Mouse (Mus musculus): Measurements from ENCODE around the gene Sirt4. TPM values are rescaled to one million over a fixed set of nuclear protein-coding genes. Genes with fewer than 3 reads are reported as not detected.
"Not testable (repeated sequence)": the region's sequence is repeated elsewhere in the genome, so short reads cannot be mapped to it uniquely, and the experiment has no call there.

Gene Sirt4
- polyA plus RNA-seq, 1 experiment: 86.3 TPM

DNA sequence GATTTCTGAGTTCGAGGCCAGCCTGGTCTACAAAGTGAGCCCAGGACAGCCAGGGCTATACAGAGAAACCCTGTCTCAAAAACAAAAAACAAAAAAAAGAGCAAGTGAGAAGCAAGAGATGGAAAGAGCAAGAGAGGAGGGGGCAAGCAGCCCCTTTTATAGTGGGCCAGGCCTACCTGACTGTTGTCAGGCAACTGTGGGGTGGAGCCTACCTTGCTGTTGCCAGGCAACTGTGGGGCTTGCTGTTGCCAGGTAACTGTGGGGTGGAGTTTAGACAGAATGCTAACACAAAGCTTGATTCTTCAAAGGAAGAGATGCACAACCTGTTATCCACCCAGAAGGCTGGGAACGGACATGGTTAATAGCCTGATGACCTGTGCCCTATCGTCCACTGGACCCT lies 11.1 kb upstream of the Sirt4 start:
- not testable (repeated sequence) for DNase-seq (ENCODE audit: extremely low spot score in 1 of 2, low spot score in 1 of 2)

GRCm38 (mm10) chr5:115493441-115493840 lies 8.9 kb upstream of the Sirt4 start:
- DNase-seq (ENCODE audit: extremely low spot score in 1 of 2, low spot score in 1 of 2): no peak

- no peak for DNase-seq (ENCODE audit: extremely low spot score in 1 of 2, low spot score in 1 of 2)
Observed at GRCm38 (mm10) chr5:115492711-115493335, 8.3 kb upstream of the Sirt4 start.

DNA sequence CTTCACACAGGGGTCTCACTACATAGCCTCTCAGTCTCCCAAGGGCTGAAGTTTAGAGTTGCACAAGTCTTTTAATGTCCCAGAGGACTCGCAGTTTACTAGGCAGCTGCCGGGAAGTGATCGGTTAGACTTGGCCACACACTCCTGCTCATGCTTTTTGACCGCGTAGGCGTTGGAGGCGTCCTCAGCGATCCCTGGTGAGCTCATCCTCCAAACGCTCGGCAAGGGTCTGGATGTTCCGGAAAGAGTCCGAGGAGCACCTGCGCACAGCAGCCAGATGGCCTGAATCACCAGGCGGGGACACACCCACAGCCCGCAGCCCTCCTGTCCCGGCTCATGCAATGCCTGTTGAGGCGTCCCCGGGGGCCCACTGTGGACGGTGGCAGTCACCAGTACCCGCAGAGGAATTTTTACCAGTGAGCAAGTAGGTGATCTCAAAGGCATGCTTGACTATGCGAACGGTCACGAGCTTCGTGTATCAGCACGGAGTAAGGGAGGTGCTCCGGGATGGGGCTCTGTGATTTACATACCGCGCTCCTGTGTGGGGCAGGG lies 7.3 kb upstream of the Sirt4 start:
- DNase-seq (ENCODE audit: extremely low spot score in 1 of 2, low spot score in 1 of 2): no peak

- DNase-seq (ENCODE audit: extremely low spot score in 1 of 2, low spot score in 1 of 2): no peak
Observed at GRCm38 (mm10) chr5:115491076-115491475, 6.6 kb upstream of the Sirt4 start.

DNA sequence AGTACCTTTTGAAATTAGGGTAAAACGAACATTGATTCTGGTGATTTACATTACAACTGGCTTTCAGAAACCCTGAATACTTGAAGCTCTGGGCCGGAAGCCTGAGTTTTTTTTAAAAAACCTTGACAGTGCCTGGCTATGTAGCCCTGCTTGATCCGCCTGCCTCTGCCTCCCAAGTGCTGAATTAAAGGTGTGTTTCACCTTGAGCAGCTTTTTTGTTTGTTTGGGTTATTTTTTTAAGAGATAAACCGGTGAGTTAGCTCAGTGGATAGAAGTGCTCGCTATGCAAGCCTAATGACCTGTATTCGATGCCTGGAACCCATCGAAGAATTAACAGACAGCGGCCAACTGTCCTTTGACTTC lies 6.1 kb upstream of the Sirt4 start:
- DNase-seq (ENCODE audit: extremely low spot score in 1 of 2, low spot score in 1 of 2): no peak

DNA sequence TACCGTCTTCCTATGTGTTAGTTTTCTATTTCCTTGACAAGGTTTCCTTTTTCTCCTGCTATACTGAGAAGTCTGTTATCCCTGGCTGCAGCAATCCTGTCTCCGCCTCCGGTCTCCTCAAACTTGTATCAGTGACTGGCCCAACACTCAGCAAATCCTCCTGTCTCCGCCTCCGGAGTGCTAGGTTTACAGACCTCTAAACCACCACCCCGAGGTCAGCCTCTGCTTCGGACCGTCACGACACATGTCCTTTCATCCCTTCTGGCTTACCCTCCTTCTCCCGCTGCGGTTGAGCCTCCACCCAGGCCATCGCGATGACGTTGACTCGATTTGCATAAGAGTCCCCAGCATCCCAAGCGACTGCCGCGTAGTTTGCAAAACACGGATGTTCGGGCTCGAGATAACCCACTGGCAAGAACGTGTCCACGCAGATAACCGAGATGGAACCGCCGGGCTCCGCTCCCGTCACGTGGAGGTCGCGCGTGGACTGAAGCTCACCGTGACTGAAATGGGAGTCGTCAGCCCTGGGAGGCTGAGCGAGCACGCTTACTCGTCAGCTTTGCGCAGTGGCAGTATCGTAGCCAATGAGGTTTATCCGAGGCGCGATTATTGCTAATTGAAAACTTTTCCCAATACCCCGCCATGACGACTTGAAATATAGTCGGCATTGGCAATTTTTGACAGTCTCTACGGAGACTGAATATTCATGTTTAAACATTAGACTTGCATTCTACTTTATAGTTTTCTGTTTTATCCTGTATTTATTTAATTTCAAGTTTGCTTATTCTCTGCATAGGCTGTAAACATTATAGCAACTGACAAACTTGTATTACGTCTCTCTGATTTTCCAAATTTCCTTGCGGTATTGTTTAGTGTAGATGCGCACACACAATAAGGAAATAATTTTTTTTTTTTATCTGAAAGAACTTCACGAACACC lies 5.4 kb upstream of the Sirt4 start:
- peak; percentile 75 to 88 for DNase-seq (ENCODE audit: extremely low spot score in 1 of 2, low spot score in 1 of 2)

DNA sequence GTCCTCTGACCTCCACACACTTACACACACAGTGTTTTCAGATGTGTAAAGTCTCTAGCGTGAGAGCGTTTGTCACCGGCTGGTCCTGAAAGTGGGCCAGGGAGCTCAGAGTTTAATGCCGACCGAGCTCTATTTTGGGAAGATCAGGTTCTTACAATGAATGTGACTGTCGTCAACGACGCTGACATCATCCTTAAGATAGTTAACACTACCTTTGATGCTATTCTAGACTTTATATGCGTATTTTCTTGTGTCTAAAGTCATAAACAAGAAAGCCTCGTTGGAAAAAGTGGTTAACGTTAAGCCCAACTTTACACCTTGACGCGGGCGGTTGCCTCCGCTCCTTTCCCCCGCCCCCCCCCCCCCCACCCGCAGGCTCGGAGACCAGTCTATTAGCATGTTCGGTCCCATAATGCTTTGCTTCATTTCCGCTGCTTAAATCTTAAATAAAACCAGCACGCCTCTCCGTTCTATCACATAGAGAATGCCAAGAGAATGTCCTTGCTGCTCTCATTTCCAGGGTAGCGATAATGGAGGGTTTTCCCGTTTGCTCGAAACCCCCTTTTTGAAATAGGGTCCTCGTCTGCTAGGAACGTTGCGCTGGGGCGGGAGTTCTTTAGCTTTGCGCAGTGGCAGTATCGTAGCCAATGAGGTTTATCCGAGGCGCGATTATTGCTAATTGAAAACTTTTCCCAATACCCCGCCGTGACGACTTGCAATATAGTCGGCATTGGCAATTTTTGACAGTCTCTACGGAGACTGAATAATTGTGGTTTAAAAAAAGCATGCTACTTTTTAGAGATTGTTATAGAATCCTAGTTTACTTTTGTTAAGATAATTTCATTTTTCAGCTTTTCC lies 4.5 kb upstream of the Sirt4 start:
- peak; percentile 71 to 85 for DNase-seq (ENCODE audit: extremely low spot score in 1 of 2, low spot score in 1 of 2)

DNA sequence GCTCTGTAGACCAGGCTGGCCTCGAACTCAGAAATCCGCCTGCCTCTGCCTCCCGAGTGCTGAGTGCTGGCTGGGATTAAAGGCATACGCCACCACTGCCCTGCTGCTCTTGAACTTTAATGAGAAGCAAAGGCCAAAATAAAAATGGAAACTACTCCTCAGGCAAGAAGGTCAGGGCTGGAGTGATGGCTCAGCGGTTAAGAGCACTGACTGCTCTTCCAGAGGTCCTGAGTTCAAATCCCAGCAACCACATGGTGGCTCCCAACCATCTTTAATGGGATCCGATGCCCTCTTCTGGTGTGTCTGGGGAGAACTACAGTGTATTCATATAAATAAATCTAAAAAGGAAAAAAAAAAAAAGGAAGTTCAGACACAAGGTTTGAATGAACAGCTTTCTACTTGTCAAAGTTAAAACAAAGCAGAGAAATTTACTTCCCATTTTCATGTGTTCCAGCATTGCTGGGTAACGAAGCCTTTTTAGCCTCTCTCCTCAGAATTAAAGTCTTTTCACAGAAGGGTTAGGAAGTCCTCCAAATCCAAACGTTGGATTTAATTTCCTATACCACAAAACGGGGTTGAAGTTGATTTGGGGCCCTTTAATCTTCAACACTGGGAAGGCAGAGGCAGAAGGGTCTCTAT lies 3.5 kb upstream of the Sirt4 start:
- no peak for DNase-seq (ENCODE audit: extremely low spot score in 1 of 2, low spot score in 1 of 2)

GRCm38 (mm10) chr5:115487353-115487752 lies 2.8 kb upstream of the Sirt4 start:
- no peak for DNase-seq (ENCODE audit: extremely low spot score in 1 of 2, low spot score in 1 of 2)

GRCm38 (mm10) chr5:115486726-115487125 lies 2.2 kb upstream of the Sirt4 start:
- DNase-seq (ENCODE audit: extremely low spot score in 1 of 2, low spot score in 1 of 2): no peak

GRCm38 (mm10) chr5:115485489-115486205 lies 1.1 kb upstream of the Sirt4 start:
- DNase-seq (ENCODE audit: extremely low spot score in 1 of 2, low spot score in 1 of 2): no peak

DNA sequence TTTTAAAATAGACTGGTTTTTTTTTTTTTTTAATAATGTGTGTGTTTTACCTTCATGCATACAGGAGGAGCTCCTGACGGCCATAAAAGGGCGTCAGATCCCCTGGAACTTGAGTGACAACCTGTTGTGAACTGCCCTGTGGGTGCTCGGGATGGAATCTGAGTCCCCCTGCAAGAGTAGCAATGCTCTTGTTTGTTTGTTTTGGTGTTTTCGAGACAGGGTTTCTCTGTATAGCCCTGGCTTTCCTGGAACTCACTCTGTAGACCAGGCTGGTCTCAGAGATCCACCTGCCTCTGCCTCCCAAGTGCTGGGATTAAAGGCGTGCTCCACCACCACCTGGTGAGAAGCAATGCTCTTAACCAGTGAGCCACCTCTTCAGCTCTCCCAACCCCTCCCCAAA lies 471 bp upstream of the Sirt4 start:
- DNase-seq (ENCODE audit: extremely low spot score in 1 of 2, low spot score in 1 of 2): no peak

- no peak for DNase-seq (ENCODE audit: extremely low spot score in 1 of 2, low spot score in 1 of 2)
Observed at GRCm38 (mm10) chr5:115483385-115483784, 1.1 kb downstream of the Sirt4 start.

DNA sequence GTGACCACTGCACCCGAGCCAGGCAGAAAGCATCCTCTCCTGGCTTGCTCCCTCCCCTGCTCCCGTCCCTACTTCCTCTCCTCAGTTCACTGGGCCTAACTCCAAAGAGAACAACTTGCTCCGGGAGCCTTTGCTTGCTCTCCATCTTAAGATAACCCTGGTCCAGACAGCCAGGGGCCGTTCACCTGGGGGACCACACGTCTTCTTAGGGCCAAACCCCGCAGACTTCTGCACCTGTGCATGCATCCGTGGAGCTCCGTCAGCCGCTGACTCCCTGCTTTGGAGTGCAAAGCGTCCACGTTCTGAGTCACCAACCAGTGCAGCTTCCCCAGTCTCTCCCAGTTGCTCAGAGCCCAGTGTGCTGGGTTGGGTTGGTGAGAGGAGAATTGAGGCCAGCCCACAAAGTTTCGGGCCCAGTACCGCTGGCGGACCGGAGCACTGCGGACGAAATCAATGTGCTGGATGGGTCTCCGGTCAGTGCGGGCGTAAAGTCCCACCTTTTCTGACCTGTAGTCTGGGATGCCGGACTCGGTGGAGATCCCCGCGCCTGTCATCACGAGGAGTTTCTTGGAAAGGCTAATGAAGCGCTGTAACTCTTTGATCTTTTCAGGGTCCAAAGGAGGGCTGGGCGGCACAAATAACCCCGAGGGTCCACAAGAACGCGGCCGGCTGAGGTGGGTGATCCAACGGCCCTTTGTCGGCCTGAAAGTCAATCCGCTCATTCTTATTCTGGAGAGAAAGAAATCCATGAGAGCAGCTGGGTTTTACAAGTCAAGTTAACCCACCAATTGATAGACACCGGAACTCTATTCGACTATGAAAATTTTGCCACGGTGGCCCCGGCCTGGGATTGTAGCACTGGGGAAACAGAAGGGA lies 1.9 kb downstream of the Sirt4 start:
- no peak for DNase-seq (ENCODE audit: extremely low spot score in 1 of 2, low spot score in 1 of 2)

GRCm38 (mm10) chr5:115480101-115480500 lies 4.4 kb downstream of the Sirt4 start:
- no peak for DNase-seq (ENCODE audit: extremely low spot score in 1 of 2, low spot score in 1 of 2)

DNA sequence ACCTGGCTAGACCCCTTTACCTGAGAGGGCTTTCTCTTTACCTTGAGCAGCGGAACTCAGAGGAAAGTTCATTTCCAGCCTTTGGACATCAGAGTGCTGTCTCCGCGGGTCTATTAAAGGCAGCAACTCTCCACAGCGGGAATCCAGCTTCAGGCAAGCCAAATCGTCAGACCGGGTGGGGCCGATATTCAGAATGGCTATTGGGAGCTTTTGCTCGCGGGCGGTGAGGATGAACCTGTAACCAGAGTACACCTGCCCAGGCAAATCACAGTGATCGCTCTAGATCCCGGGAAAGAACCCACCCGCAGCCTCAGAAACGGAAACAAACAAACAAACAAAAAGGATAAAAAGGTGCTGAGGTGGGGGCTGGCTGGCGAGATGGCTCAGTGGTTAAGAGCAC lies 5.0 kb downstream of the Sirt4 start:
- no peak for DNase-seq (ENCODE audit: extremely low spot score in 1 of 2, low spot score in 1 of 2)

DNA sequence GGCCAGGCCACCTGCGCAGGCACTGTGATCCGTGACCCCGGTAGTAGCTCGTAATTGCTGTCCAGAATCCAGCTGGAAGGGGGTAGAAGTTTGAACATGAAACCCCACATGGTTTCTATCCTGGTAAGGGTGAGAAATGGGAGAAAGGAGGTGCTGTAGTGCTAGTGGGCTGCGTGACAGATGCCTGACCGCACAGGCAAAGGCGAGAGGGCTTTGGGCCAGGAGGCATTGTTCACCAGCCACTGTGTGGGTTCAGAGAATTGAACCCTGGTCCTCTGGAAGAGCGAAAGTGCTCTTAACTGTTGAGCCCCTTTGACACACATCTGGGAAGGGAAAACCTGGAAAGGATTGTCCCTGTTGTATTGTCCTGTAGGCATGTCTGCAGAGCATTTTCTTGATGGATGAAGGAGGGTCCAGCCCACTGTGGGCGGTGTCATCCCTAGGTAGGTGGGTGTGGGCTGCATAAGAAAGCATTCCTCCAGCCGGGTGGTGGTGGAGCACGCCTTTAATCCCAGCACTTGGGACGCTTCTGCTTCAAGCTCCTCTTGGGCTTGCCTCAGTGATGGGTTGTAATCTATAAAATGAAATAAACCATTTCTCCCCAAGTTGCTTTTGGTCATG lies 8.3 kb downstream of the Sirt4 start:
- no peak for DNase-seq (ENCODE audit: extremely low spot score in 1 of 2, low spot score in 1 of 2)

Data from frontal cortex, adult 2 months (tissue).